Mouse (Mus musculus): Measurements from ENCODE around the gene Rala. TPM values are rescaled to one million over a fixed set of nuclear protein-coding genes. Genes with fewer than 3 reads are reported as not detected.

The Rala gene
- polyA plus RNA-seq, 1 experiment, result 41.3 TPM

DNA sequence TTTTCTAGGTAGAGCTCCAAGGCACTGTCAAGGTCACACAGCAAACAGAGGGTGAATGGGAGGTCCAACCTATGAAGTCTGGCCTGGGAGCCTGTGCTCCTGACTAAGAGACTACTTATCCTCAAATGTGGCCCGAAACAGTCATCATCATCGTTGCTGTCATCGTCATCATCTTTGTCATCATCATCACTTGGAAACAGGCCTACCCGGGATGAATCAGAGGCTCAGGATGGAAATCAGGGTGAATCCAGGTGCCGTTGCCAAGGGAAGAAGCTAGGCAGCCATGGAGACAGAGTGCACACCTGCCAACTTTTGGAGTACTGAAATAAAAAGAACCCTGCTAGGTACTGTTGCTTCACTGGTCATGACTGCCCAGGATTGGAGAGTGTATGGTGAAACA is 104.9 kb downstream of the Rala start:
- Histone ChIP-seq H3K4me3 (no peak overlapping the region), H3K79me2 (ENCODE audit: control insufficient read depth, insufficient read depth) (no peaks in the 10 kb centered on the region), H3ac (ENCODE audit: control insufficient read depth, insufficient read length) (no peak overlapping the region), H3K36me3 (ENCODE audit: control insufficient read depth, insufficient read depth) (no peaks in the 10 kb centered on the region), H3K27me3 (ENCODE audit: control insufficient read depth, insufficient read depth, insufficient read length) (no peaks in the 10 kb centered on the region), H3K4me2 (ENCODE audit: low read depth) (no peak overlapping the region)
- TF ChIP-seq POLR2AphosphoS2 (IDR thresholded peaks at IDR 0.05; ENCODE audit: insufficient read length, low read depth) (no peak), TCF3 (IDR thresholded peaks at IDR 0.05; ENCODE audit: insufficient read length, low read depth) (no peak), MYOD1 (IDR thresholded peaks at IDR 0.05; ENCODE audit: control insufficient read depth in 1 of 3, insufficient read length in 2 of 3, low read depth in 2 of 3) (no peak), USF1 (IDR thresholded peaks at IDR 0.05; ENCODE audit: low read depth) (no peak), TCF12 (IDR thresholded peaks at IDR 0.05; ENCODE audit: insufficient read depth, poor library complexity, severe bottlenecking) (no peak), CEBPB (IDR thresholded peaks at IDR 0.05; ENCODE audit: insufficient read depth, poor library complexity, severe bottlenecking) (no peak), E2F4 (IDR thresholded peaks at IDR 0.05; ENCODE audit: insufficient read depth) (no peak), MYOG (IDR thresholded peaks at IDR 0.05; ENCODE audit: control insufficient read depth in 1 of 3, insufficient read depth in 1 of 3, insufficient read length in 2 of 3, low read depth in 2 of 3) (no peak), POLR2A (IDR thresholded peaks at IDR 0.05; ENCODE audit: insufficient read length, low read depth) (no peak), REST (IDR thresholded peaks at IDR 0.05; ENCODE audit: insufficient read depth, insufficient read length) (no peak), SRF (IDR thresholded peaks at IDR 0.05; ENCODE audit: control insufficient read depth, insufficient read length, low read depth) (no peak), MAX (IDR thresholded peaks at IDR 0.05; ENCODE audit: low read depth) (no peak)

DNA sequence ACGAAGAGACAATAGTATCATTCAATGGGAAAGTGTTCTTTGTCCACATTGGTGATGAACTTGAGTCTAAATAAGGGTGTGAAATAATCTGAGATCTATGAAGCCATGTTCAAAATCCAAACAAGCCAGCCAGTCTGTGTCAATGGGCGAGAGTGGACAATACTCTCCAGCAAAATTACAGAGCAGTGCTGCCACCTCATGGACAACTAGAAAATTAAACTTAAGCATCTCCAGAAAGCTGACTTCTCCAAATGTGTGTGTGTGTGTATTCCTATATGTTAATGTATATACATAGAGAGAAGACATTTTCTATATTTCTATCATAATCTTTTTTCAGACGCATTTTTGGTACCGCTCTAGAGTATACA is 105.6 kb downstream of the Rala start:
- Histone ChIP-seq H3K4me2 (ENCODE audit: low read depth) (peak overlapping the region; percentile 21), H3K4me3 (no peak overlapping the region), H3K36me3 (ENCODE audit: control insufficient read depth, insufficient read depth) (no peaks in the 10 kb centered on the region), H3ac (ENCODE audit: control insufficient read depth, insufficient read length) (no peak overlapping the region), H3K27me3 (ENCODE audit: control insufficient read depth, insufficient read depth, insufficient read length) (no peaks in the 10 kb centered on the region), H3K79me2 (ENCODE audit: control insufficient read depth, insufficient read depth) (no peaks in the 10 kb centered on the region)
- TF ChIP-seq MYOG (IDR thresholded peaks at IDR 0.05; ENCODE audit: control insufficient read depth in 1 of 3, insufficient read depth in 1 of 3, insufficient read length in 2 of 3, low read depth in 2 of 3), result no peak
- no peak for TF ChIP-seq MAX (IDR thresholded peaks at IDR 0.05; ENCODE audit: low read depth)
- TF ChIP-seq POLR2A (IDR thresholded peaks at IDR 0.05; ENCODE audit: insufficient read length, low read depth), result no peak
- no peak for TF ChIP-seq E2F4 (IDR thresholded peaks at IDR 0.05; ENCODE audit: insufficient read depth)
- TF ChIP-seq TCF12 (IDR thresholded peaks at IDR 0.05; ENCODE audit: insufficient read depth, poor library complexity, severe bottlenecking), result no peak
- TF ChIP-seq POLR2AphosphoS2 (IDR thresholded peaks at IDR 0.05; ENCODE audit: insufficient read length, low read depth), result no peak
- TF ChIP-seq REST (IDR thresholded peaks at IDR 0.05; ENCODE audit: insufficient read depth, insufficient read length), result no peak
- no peak for TF ChIP-seq MYOD1 (IDR thresholded peaks at IDR 0.05; ENCODE audit: control insufficient read depth in 1 of 3, insufficient read length in 2 of 3, low read depth in 2 of 3)
- no peak for TF ChIP-seq TCF3 (IDR thresholded peaks at IDR 0.05; ENCODE audit: insufficient read length, low read depth)
- no peak for TF ChIP-seq CEBPB (IDR thresholded peaks at IDR 0.05; ENCODE audit: insufficient read depth, poor library complexity, severe bottlenecking)
- TF ChIP-seq USF1 (IDR thresholded peaks at IDR 0.05; ENCODE audit: low read depth), result no peak
- TF ChIP-seq SRF (IDR thresholded peaks at IDR 0.05; ENCODE audit: control insufficient read depth, insufficient read length, low read depth), result no peak

DNA sequence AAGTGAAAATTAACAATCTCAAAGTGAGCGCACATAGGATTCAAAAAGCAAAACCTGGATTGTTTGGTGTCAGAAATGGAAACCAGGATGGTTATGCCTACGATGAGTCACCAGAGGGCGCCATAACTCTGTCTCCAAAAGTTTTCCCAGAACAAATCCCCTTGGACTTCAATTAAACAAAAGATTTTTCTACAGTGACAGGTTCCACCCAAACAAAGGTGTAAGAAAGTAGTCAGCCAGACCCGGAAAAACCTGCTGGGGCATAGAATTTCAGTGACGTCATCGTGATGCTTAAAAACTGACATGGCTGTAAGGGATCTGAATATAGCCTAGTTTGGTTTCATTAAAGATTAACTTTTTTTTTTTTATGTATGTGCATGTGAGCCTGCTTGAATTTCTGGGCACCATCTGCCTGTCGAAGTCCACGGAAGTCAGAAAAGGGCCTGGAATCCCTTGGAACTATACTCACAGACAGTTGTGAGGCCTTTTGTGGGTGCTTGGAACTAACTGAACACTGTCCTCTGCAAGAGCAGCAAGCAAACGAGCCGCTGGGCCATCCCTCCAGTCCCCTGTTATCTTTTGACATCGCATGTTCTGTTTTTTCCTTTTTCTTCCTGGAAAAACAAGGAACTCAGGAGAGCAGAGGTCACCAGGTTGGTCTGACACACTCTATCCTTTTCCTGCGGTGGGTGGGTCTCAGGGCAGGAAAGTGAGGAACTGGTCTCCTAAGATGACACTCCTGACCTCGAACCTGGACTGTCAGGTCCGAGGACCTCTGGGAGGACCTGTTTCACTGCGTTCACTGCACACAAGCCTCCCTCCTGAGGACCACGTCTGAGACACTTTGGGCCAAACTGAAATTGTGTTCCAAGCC is 106.2 kb downstream of the Rala start:
- peak overlapping the region; percentile 28 for H3K4me2 ChIP-seq (ENCODE audit: low read depth)
- H3K4me3 ChIP-seq, result no peak overlapping the region
- H3K36me3 ChIP-seq (ENCODE audit: control insufficient read depth, insufficient read depth), result no peaks in the 10 kb centered on the region
- no peak overlapping the region for H3ac ChIP-seq (ENCODE audit: control insufficient read depth, insufficient read length)
- TF ChIP-seq SRF (IDR thresholded peaks at IDR 0.05; ENCODE audit: control insufficient read depth, insufficient read length, low read depth) (no peak), TCF3 (IDR thresholded peaks at IDR 0.05; ENCODE audit: insufficient read length, low read depth) (no peak), E2F4 (IDR thresholded peaks at IDR 0.05; ENCODE audit: insufficient read depth) (no peak)
- H3K79me2 ChIP-seq (ENCODE audit: control insufficient read depth, insufficient read depth), result no peaks in the 10 kb centered on the region
- no peaks in the 10 kb centered on the region for H3K27me3 ChIP-seq (ENCODE audit: control insufficient read depth, insufficient read depth, insufficient read length)

DNA sequence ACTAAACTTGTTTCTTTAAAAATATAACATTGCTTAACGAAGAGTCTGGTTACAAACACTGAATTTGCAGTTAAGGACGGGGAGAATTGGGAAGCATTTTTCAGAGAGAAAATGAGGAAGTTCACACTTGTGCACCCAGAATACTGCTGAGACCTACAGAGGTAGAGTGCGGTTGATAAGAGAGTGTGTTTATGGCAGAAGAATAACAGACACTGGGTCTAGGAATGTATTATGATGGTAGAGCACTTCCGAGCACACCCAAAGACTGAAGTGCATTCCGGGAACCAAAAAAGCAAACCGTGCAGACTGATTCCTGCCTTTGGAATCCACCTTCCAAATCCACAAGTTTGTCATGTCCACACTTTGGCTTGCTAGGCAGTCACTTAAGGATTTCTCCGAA is 107.2 kb downstream of the Rala start:
- Histone ChIP-seq H3K36me3 (ENCODE audit: control insufficient read depth, insufficient read depth) (no peaks in the 10 kb centered on the region), H3K4me2 (ENCODE audit: low read depth) (no peak overlapping the region), H3ac (ENCODE audit: control insufficient read depth, insufficient read length) (no peak overlapping the region), H3K4me3 (no peak overlapping the region), H3K79me2 (ENCODE audit: control insufficient read depth, insufficient read depth) (no peaks in the 10 kb centered on the region), H3K27me3 (ENCODE audit: control insufficient read depth, insufficient read depth, insufficient read length) (peaks cover 3% of the 10 kb centered on the region)
- TF ChIP-seq MYOD1 (IDR thresholded peaks at IDR 0.05; ENCODE audit: control insufficient read depth in 1 of 3, insufficient read length in 2 of 3, low read depth in 2 of 3) (no peak), REST (IDR thresholded peaks at IDR 0.05; ENCODE audit: insufficient read depth, insufficient read length) (no peak), MAX (IDR thresholded peaks at IDR 0.05; ENCODE audit: low read depth) (no peak), TCF3 (IDR thresholded peaks at IDR 0.05; ENCODE audit: insufficient read length, low read depth) (no peak), SRF (IDR thresholded peaks at IDR 0.05; ENCODE audit: control insufficient read depth, insufficient read length, low read depth) (no peak), USF1 (IDR thresholded peaks at IDR 0.05; ENCODE audit: low read depth) (no peak), E2F4 (IDR thresholded peaks at IDR 0.05; ENCODE audit: insufficient read depth) (no peak), CEBPB (IDR thresholded peaks at IDR 0.05; ENCODE audit: insufficient read depth, poor library complexity, severe bottlenecking) (no peak), TCF12 (IDR thresholded peaks at IDR 0.05; ENCODE audit: insufficient read depth, poor library complexity, severe bottlenecking) (no peak), POLR2A (IDR thresholded peaks at IDR 0.05; ENCODE audit: insufficient read length, low read depth) (no peak), POLR2AphosphoS2 (IDR thresholded peaks at IDR 0.05; ENCODE audit: insufficient read length, low read depth) (no peak), MYOG (IDR thresholded peaks at IDR 0.05; ENCODE audit: control insufficient read depth in 1 of 3, insufficient read depth in 1 of 3, insufficient read length in 2 of 3, low read depth in 2 of 3) (no peak)

Measured in myocyte (in vitro differentiated cells).